Mouse (Mus musculus) forelimb bud, embryonic 11.5 days (tissue): Measurements from ENCODE around the gene Fnip2.

Experiments
- DNase-seq: peaks from one replicate; pipeline ENCODE4 v3.0.0-alpha.2; 2012; ENCODE audit warnings: low read depth, low spot score

Gene Fnip2

GRCm38 (mm10) chr3:79564875-79565606, 2.6 kb downstream of the Fnip2 start:
- DNase-seq, result no peak

DNA sequence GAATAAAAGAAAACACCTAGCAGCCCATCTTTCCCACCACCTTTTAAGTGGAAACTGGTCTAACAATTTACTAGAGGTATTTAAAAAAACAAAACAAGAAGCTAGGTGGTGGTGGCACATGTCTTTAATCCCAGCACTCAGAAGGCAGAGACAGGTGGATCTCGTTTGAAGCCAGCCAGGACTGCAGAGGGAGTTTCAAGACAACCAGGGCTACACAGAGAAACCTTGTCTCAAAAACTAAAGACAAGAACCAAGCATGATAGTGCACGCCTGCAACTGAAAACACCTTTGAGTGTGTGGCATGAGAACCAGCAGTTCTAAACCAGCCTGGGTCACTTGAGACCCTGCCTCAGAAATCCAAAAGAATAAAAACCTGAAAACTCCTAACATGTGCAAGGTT, 4.1 kb downstream of the Fnip2 start:
- no peak for DNase-seq

- no peak for DNase-seq
Observed at GRCm38 (mm10) chr3:79561784-79562715, 5.5 kb downstream of the Fnip2 start.

GRCm38 (mm10) chr3:79560555-79560954, 7.0 kb downstream of the Fnip2 start:
- DNase-seq, result no peak

DNA sequence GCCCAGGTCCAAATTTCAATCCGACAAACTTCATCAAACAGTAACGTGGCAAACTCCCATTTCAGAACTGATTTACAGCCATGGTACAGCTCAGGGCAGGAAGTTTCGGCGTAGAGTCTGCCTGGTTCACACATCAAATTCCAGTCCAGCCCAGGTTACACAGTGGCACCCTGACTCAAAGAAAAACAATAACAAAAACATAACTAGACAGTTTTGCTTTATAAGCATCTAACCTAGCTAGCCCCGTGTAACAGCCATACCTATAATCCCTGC, 7.9 kb downstream of the Fnip2 start:
- no peak for DNase-seq

GRCm38 (mm10) chr3:79559021-79559772, 8.4 kb downstream of the Fnip2 start:
- no peak for DNase-seq

GRCm38 (mm10) chr3:79555061-79555460, 12.5 kb downstream of the Fnip2 start:
- DNase-seq, result no peak

GRCm38 (mm10) chr3:79553779-79554178, 13.8 kb downstream of the Fnip2 start:
- DNase-seq, result no peak

- DNase-seq, result no peak
Observed at GRCm38 (mm10) chr3:79551826-79552552, 15.6 kb downstream of the Fnip2 start.

- no peak for DNase-seq
Observed at GRCm38 (mm10) chr3:79549751-79550393, 17.7 kb downstream of the Fnip2 start.

GRCm38 (mm10) chr3:79548681-79549437, 18.7 kb downstream of the Fnip2 start:
- DNase-seq, result no peak

DNA sequence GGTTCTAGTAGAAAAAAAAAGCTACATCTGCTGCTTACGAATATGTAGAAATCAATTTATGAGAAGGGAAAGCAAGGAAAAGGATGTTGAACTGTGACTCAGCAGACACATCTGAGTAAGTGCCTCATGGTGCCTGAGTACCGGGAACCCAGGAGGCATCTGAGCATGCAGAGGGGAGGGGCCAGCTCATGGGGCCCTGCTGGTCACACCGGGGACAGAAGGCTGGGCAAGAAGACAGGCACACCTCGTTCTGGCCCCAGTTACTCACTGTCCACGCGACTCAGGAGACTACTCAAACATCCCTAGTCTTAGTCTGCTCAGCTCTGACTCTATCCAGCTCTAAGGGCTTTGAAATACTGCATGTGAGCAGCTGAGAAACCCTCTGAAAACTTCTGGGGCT, 25.0 kb downstream of the Fnip2 start:
- DNase-seq, result no peak

DNA sequence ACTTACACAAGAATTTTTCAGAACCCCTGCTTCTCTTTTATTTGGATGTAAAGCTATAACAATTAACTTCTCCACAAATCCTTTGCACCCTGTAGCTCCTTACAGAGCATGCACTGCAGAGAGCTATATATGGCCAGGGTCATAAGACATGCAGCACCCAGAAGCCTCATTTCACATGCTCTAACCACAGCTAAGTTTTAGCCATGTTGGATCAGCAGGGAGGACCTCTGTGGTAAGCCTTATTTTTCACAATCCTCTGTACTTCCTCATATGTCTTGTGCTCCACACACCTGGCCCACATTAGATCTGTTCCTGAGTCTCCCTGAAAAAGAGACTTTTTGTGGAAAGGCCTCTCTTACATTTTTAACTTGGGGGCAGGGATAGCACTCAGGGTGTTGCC, 27.9 kb downstream of the Fnip2 start:
- DNase-seq, result no peak

GRCm38 (mm10) chr3:79539124-79539523, 28.5 kb downstream of the Fnip2 start:
- no peak for DNase-seq

- no peak for DNase-seq
Observed at GRCm38 (mm10) chr3:79538342-79538741, 29.3 kb downstream of the Fnip2 start.

DNA sequence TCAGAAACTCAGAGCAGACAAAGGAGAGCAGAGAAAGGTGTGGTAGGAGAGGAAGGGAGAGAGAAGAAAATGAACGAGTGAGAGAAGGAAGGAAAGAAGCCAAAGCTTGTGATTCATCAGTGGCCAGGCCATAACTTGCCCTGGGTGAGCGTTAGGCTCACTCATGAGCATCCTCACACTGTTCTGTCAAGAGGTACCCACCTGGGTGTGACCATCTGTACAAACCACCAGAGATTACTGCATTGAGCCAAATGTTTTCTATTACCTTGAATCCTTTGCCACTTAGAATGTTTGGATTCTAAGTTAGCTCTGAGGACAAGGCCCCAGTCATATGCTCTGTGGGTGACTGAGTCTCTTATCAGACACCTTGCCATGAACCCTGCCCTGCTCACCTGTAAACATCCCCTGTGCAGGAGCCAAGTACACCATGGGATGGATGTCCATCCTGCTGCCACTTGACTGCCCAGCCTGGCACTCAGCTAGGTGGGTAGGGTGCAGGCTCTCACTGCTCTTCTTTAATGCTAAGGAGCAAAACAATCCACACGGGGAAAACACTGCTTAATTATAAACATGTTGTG, 29.9 kb downstream of the Fnip2 start:
- no peak for DNase-seq

DNA sequence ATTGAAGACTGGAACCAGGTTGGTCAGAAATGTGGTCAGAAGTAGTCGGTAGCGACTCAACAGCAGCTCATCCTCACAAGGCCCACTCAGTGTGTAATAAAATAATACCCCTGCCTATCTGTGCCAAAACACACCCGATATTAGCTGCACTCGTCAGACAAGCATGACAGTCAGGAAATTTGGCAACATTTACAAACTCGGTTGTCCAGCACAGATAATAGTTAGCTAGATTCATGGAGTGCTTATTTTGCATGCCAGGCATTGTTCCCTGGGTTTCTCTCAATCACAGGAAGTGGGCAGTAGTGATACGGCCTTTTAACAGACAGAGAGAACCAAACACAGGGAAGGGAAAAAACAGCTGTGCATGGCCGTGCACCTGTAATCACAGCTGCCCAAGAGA, 30.6 kb downstream of the Fnip2 start:
- DNase-seq, result no peak

GRCm38 (mm10) chr3:79531581-79532271, 35.9 kb downstream of the Fnip2 start:
- DNase-seq, result no peak

DNA sequence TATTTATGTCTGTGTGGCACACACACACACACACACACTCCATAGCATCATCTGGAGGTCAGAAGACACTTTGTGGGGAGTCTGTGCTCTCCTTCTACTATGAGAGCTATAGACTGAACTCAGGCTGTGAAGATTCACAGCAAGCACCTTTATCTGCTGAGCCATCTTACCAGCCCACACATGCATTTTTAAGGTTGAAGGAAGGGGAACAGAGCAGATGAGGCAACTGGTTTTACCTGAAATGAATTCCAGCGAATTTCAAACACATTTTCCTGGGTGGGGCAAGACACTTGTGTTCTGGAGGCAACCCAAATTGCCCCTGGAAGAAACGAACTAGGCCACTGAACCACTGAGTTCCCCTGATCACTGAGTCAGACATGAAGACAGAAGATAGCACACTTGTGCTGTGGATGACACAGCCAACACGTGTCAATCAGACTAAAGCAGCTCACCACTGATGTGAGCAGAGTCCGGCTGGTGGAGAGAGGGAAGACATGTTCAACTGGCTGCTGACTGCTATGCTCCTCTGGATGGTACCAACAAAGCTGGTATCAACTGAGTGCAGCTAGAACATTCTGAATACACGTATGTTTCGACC, 38.0 kb downstream of the Fnip2 start:
- DNase-seq, result no peak
